Mouse (Mus musculus) layer of hippocampus, postnatal 10 days (tissue): ENCODE data around the gene Rpl10a. TPM values are rescaled to one million over a fixed set of nuclear protein-coding genes. Genes with fewer than 3 reads are reported as not detected.
"Not testable (repeated sequence)": the region's sequence is repeated elsewhere in the genome, so short reads cannot be mapped to it uniquely, and the experiment has no call there.

Experiments used
- DNase-seq, 2 experiments: peaks; one replicate each; pipeline ENCODE4 v3.0.0; 2021; ENCODE audit warnings: low spot score in 2 of 2
- total RNA-seq, 2 experiments: library from RNA; stranded (reverse); gene quantifications; 2 replicates each; pipeline ENCODE4 v1.2.3; 2021

Gene Rpl10a
- total RNA-seq, 2 experiments from 2014 or later: 503 to 535 TPM

GRCm38 (mm10) chr17:28355871-28356270, 27.6 kb downstream of the Rpl10a start:
- no peak for DNase-seq

GRCm38 (mm10) chr17:28358576-28359261, 30.4 kb downstream of the Rpl10a start:
- not testable (repeated sequence) for DNase-seq

- DNase-seq: no peak
Observed at GRCm38 (mm10) chr17:28360531-28361277, 32.4 kb downstream of the Rpl10a start.

- DNase-seq: no peak
Observed at GRCm38 (mm10) chr17:28361921-28362652, 33.8 kb downstream of the Rpl10a start.

- no peak for DNase-seq
Observed at GRCm38 (mm10) chr17:28362653-28363292, 34.5 kb downstream of the Rpl10a start.

GRCm38 (mm10) chr17:28363507-28363906, 35.2 kb downstream of the Rpl10a start:
- DNase-seq: no peak

GRCm38 (mm10) chr17:28365122-28365521, 36.9 kb downstream of the Rpl10a start, which contains the start of gene Tulp1:
Gene Tulp1 (minus strand): TSS chr17:28365222.
- DNase-seq: no peak

GRCm38 (mm10) chr17:28368449-28368848, 40.2 kb downstream of the Rpl10a start:
- peak; percentile 73 to 76 for DNase-seq

GRCm38 (mm10) chr17:28369056-28369455, 40.8 kb downstream of the Rpl10a start:
- DNase-seq: no peak

- DNase-seq: no peak
Observed at GRCm38 (mm10) chr17:28371286-28371685, 43.0 kb downstream of the Rpl10a start.

- DNase-seq: no peak
Observed at GRCm38 (mm10) chr17:28371941-28372340, 43.7 kb downstream of the Rpl10a start.

GRCm38 (mm10) chr17:28373821-28374220, 45.5 kb downstream of the Rpl10a start:
- DNase-seq: peak; percentile 55 to 56

- no peak for DNase-seq
Observed at GRCm38 (mm10) chr17:28374494-28374893, 46.2 kb downstream of the Rpl10a start.

- no peak for DNase-seq
Observed at GRCm38 (mm10) chr17:28375592-28376061, 47.4 kb downstream of the Rpl10a start.

GRCm38 (mm10) chr17:28380255-28380654, 52.0 kb downstream of the Rpl10a start:
- no peak for DNase-seq

Other genes starting within 250 kb of the Rpl10a start
- gene Tcp11, start 247.8 kb upstream of the Rpl10a start, total RNA-seq: 1 to 10 TPM in 1 of 2 experiments, under 1 TPM in 1; 0.76 to 1.7 TPM
- 1 to 10 TPM; 2.5 to 3.5 TPM for gene Scube3, start 186.3 kb upstream of the Rpl10a start, total RNA-seq
- 10 to 100 TPM; 76.1 to 80.4 TPM for gene Zfp523, start 151.3 kb upstream of the Rpl10a start, total RNA-seq
- 1 to 10 TPM; 6.4 to 7.1 TPM for gene Def6, start 120.7 kb upstream of the Rpl10a start, total RNA-seq
- gene Ppard, start 95.8 kb upstream of the Rpl10a start, total RNA-seq: 10 to 100 TPM; 25.8 to 29.0 TPM
- gene Fance, start 15.0 kb upstream of the Rpl10a start, total RNA-seq: 10 to 100 TPM; 26.0 to 36.2 TPM
- 1 to 10 TPM; 5.6 to 6.1 TPM for gene Tead3, start 22.3 kb downstream of the Rpl10a start, total RNA-seq
- under 1 TPM in 1 of 2 experiments, not detected in 1; 0.41 TPM for gene Tulp1, start 36.8 kb downstream of the Rpl10a start, total RNA-seq
- 10 to 100 TPM; 42.8 to 45.6 TPM for gene Fkbp5, start 189.1 kb downstream of the Rpl10a start, total RNA-seq
- not detected for gene Armc12, start 202.3 kb downstream of the Rpl10a start, total RNA-seq
- gene Clpsl2, start 220.9 kb downstream of the Rpl10a start, total RNA-seq: not detected
- not detected for gene Clps, start 232.3 kb downstream of the Rpl10a start, total RNA-seq
- gene Lhfpl5, start 247.2 kb downstream of the Rpl10a start, total RNA-seq: 1 to 10 TPM; 6.0 to 6.1 TPM